In the genomic region with DNA sequence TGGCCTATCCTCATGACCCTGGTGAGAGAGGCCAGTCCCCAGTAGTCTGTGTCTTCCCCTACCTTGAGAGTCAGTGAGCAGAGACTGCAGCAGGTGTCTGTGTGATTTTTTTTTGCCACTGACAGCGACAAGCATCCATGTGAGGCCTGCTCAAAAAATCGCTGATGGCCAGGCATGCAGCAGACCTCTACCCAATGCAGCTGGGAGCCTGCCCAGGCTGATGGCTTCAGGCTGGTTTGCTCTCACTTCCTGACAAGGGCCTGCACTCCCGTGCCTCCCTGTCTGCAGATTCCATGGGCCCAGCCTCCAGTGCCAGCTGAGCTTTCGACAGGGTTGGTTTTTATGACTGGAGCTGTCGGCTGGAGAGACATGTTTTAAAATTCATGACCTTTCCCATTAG, we compare ENCODE assay signal across 13 mouse cellular contexts.
DNase-seq lines count a peak whose midpoint lies in the region; ATAC-seq lines count a peak whose summit lies in the region.
"Had no signal": no experiment of that assay in that cellular context is flagged by ENCODE, and none has a peak within 500 bp of the region (broad histone marks: within the 10 kb centered on the region; RNA-seq: fewer than 3 reads in every experiment).

No protein-coding gene starts in this region.

- peak overlapping the region; percentile 25; the same call in 1 of the 2 replicates for H3K27ac ChIP-seq in heart, embryonic 16.5 days (ENCODE audit: low read length)
- H3K27ac ChIP-seq: embryonic facial prominence, embryonic 12.5 days; forebrain, embryonic 15.5 days; intestine, embryonic 15.5 days; limb, embryonic 15.5 days had no signal

- 34% methylated on average over 5 of the region's 5 CpGs for WGBS in heart, embryonic 16.5 days

- peaks cover 8% of the 10 kb centered on the region for H3K4me1 ChIP-seq in heart, embryonic 16.5 days (ENCODE audit: control insufficient read depth, insufficient read depth, low read length)
- H3K4me1 ChIP-seq: intestine, embryonic 15.5 days had no signal

- H3K4me2 ChIP-seq in heart, embryonic 16.5 days (ENCODE audit: low read depth, low read length) = no peak overlapping the region
- H3K4me2 ChIP-seq: embryonic facial prominence, embryonic 12.5 days; forebrain, embryonic 15.5 days; heart, embryonic 13.5 days; intestine, embryonic 15.5 days; limb, embryonic 15.5 days had no signal

- H3K9me3 ChIP-seq in heart, embryonic 16.5 days (replicated peaks; ENCODE audit: control insufficient read depth, low read length) = peaks cover 10% of the 10 kb centered on the region
- H3K9me3 ChIP-seq: forebrain, embryonic 15.5 days; intestine, embryonic 15.5 days; limb, embryonic 15.5 days had no signal

- peak; percentile 71 to 78 for DNase-seq in cerebellum, postnatal 10 days
- DNase-seq in cerebellum, adult 9-11 months = no peak
- DNase-seq in heart, postnatal 25 days (ENCODE audit: low spot score) = no peak
- DNase-seq in lung, postnatal 36 days = peak; percentile 16
- no peak for DNase-seq in lung, adult 18-20 months
- DNase-seq in heart, postnatal 4 days = peak; percentile 30
- no peak for DNase-seq in urinary bladder, adult 2 months (ENCODE audit: low spot score)

- no peaks in the 10 kb centered on the region for H3K36me3 ChIP-seq in heart, embryonic 16.5 days (ENCODE audit: control insufficient read depth, insufficient read depth)
- H3K36me3 ChIP-seq: embryonic facial prominence, embryonic 12.5 days; forebrain, embryonic 15.5 days; intestine, embryonic 15.5 days; limb, embryonic 15.5 days had no signal

- 0 out of 2 replicates have a peak overlapping the region, but pooled peaks have one; percentile 12 for H3K9ac ChIP-seq in heart, embryonic 16.5 days (ENCODE audit: low read length)
- H3K9ac ChIP-seq: embryonic facial prominence, embryonic 12.5 days; forebrain, embryonic 15.5 days; intestine, embryonic 15.5 days; limb, embryonic 15.5 days had no signal

- H3K27me3 ChIP-seq in heart, embryonic 16.5 days (ENCODE audit: control insufficient read depth, insufficient read depth, low read length) = no peaks in the 10 kb centered on the region
- H3K27me3 ChIP-seq: embryonic facial prominence, embryonic 12.5 days; forebrain, embryonic 15.5 days; heart, embryonic 13.5 days; intestine, embryonic 15.5 days had no signal

- ATAC-seq in heart, embryonic 16.5 days (replicated peaks; ENCODE audit: extremely low read depth, insufficient read depth, low FRiP score) = no peak
- ATAC-seq: forebrain, embryonic 15.5 days; intestine, embryonic 15.5 days had no signal

- intact Hi-C loops in heart, postnatal 25 days (cut with DNase I) = loop anchor here (5.0 kb wide), 1 partner anchor 154 kb away; no protein-coding TSS in a partner anchor

- H3K4me3 ChIP-seq in heart, embryonic 16.5 days (ENCODE audit: low read length) = no peak overlapping the region
- H3K4me3 ChIP-seq: embryonic facial prominence, embryonic 12.5 days; forebrain, embryonic 15.5 days; heart, embryonic 13.5 days; intestine, embryonic 15.5 days; limb, embryonic 15.5 days had no signal

Comparison
In these comparisons a context has a peak if more than half of its experiments do, and no peak if none do; other contexts are left out.
1. DNase-seq: peak in cerebellum, postnatal 10 days (2 of 2), lung, postnatal 36 days (single experiment) and heart, postnatal 4 days (single experiment); none in cerebellum, adult 9-11 months (single experiment), heart, postnatal 25 days (single experiment), lung, adult 18-20 months (0 of 2) and urinary bladder, adult 2 months (single experiment).